Mouse (Mus musculus): ENCODE measurements around the gene Dusp6.

Dusp6 gene

DNA sequence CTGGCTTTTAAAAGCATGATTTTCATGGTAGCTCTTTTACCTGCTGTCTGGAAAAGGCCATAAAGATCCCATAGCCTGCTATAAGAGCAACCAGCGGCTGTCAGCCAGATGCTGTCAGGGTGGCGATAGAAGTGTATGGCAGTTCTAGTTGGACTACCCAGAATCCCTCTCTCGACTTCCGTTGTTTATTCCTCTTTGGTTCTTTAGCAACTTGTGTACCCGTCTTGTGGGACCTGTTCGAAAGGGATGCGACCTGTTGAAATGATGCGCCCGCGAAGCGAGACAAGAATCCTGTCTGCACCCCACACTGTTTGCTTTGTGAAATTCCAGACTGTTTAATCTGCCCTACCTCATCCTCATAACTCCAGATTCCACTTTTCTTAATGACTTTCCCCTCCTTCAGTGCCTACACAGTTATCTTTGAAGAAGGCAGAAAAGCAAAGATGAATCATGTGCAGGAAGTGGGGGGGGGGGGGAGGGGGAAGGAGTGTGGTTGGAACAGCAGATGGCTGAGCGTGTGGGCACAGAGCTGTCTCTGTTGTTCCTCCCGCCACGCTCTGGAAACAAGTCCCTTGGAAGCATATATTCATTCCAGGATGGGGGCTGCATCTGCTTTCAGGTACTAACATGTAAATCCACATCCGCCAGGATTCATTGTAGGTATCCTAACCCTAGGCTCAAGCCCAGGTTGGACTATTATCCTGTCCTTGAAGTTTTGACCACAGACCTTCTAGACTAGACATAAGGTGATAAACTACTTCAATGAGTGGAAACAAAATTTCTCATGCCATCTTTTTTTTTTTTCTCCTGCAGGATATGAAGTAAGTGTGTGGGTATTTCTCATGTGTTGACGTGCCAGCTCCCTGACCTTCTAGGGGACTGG lies 21.0 kb upstream of the Dusp6 start:
- TF ChIP-seq GATA4 (IDR thresholded peaks at IDR 0.05; ENCODE audit: insufficient replicate concordance, low read length): no peak

DNA sequence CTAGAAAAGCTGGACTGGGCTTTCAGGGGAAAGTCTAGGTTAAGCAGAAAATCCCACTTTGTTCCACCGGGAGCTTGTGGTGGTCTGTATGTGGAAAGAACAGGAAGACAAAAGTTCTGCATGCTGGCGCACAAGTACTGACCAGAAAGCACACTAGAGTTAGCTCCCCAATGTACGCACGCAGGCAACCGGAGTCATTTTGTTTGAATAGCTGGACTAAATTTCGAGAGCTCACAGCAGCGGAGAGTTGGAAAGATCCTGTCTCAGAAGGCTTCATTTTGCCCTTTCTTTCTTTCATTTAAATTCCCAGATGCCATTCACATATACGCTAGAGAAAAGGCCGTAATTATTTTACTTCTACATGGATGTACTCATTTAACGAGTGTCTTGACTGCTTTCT lies 20.3 kb upstream of the Dusp6 start:
- no peak for TF ChIP-seq GATA4 (IDR thresholded peaks at IDR 0.05; ENCODE audit: insufficient replicate concordance, low read length)

GRCm38 (mm10) chr10:99243907-99244489 lies 19.0 kb upstream of the Dusp6 start:
- no peak for TF ChIP-seq GATA4 (IDR thresholded peaks at IDR 0.05; ENCODE audit: insufficient replicate concordance, low read length)

- no peak for TF ChIP-seq GATA4 (IDR thresholded peaks at IDR 0.05; ENCODE audit: insufficient replicate concordance, low read length)
Observed at GRCm38 (mm10) chr10:99244655-99245260, 18.3 kb upstream of the Dusp6 start.

DNA sequence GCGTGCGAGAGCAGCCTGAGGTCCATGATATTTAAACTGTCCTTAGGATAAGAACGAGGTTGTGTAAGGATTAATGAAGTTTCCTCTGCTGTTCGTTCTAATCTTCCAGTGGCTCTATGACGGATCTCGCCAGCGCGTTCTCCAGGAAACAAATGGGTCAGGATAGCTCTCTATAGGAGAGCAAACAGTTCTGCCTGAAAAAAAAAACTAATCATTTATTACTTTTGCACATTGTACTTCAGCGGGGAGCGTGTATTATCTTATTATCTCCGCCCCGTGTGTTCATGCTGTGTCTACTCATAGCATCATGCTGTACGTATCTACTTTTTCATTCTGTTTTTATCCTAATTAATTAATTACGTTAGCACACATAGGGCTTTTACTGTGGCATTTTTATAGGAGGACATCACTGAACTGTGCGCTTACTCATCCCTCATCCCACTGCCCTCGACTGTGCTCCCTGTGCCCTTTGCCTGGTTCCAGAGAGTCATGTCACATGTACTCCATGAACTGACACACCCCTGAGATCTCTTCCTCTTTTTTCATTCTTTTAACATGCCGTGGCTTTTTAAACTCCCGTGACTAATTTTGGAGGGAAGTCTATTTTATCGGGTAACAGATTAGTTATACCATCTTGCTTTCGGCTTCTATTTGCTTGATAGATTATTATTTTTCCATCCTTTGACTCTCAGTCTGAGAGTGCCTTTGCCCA lies 16.1 kb upstream of the Dusp6 start:
- TF ChIP-seq GATA4 (IDR thresholded peaks at IDR 0.05; ENCODE audit: insufficient replicate concordance, low read length): no peak

GRCm38 (mm10) chr10:99250874-99251281 lies 12.2 kb upstream of the Dusp6 start:
- TF ChIP-seq GATA4 (IDR thresholded peaks at IDR 0.05; ENCODE audit: insufficient replicate concordance, low read length): no peak

DNA sequence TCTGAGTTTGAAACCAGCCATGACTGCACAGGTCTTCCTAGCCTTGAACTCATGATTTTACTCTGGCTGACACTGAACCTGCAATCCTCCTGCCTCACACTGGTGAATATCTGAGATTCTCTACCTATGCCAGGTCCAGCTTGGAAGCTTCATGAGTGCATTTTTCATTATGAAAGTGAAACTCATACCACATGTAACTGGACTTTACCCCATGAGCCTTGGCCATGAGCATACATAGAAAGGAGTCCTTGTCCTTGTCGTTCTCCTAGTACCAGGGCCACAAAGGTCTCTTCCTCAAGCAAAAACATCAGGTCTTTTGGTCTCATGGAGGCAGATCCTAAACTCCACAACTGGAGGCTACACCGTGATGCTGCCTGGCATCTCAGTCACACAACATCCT lies 9.6 kb upstream of the Dusp6 start:
- TF ChIP-seq GATA4 (IDR thresholded peaks at IDR 0.05; ENCODE audit: insufficient replicate concordance, low read length): no peak

DNA sequence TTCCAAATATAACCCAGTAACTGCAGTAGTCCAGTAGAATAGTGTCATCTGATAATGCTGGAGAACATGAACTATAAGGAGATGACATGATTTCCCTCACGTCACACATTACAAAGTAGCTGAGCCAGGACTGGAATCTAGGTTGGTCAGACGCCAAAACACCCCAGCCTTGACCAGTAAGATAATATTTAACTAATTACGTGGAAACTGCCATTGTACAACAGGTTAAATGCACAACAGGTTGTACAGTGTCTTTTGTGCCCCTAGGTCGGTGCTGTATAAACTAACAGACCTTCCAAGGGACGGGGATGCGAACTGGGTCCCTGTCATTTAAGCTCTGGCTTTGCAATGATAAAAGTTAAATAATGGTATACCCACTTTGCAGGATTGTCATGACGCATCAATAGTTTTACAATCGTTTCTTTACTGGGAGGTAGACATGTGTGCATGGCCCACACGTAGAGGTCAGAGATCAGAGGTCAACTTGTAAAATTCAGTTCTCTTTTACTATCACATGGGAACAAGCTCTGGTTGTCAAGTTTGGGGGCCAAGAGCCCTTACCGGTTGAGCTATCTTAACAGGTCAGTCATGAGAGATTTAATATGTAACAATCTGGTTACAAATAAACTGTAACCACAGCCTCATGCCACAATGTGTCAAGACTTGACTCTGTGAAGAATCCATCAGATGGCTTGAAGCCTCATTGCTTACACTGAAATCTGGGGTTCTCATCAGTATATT lies 7.0 kb upstream of the Dusp6 start:
- TF ChIP-seq GATA4 (IDR thresholded peaks at IDR 0.05; ENCODE audit: insufficient replicate concordance, low read length): no peak

GRCm38 (mm10) chr10:99257531-99257930 lies 5.5 kb upstream of the Dusp6 start:
- TF ChIP-seq GATA4 (IDR thresholded peaks at IDR 0.05; ENCODE audit: insufficient replicate concordance, low read length): no peak

DNA sequence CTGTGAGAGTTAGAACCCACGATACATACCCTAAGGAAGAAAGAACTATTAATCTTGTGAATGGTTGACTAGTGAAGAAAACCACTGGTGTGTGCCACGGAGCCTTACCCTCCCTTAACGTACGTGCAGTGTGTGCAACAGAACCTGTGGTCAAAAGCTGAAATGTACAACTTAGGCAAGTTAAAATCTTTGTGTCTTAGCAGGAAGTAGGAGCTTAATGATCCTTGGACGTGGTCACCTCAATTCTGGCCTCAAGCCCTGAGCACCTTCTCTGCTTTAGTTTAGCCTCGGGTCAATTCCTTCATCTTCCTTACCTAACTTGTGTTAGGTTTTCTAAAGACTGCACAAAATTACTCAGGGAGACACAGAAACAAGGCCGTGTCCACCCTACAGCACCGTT lies 3.2 kb upstream of the Dusp6 start:
- TF ChIP-seq GATA4 (IDR thresholded peaks at IDR 0.05; ENCODE audit: insufficient replicate concordance, low read length): no peak

DNA sequence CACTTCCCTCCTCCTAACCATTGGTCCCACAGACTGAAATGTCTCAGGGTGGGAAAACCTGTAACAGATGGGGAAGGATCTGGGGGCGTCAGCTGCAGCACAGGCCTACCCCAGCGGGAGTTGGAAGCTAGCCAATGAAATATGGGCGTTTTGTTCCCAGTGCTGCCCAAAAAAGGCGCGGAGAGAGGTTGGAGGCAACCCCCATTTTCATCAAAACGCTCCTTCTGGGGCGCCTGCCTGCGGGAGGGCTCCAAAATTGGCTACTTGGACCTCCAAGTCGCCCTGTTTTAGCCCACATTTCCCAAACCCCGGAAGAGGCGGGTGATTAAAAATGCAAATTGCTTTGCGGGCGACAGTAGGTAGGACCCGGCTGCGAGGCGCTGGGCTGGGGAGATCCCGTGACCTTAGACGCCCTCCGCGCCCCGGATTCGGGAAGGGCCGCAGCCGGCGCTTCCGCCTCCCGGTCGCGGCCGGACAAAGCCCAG lies 1.8 kb upstream of the Dusp6 start:
- no peak for TF ChIP-seq GATA4 (IDR thresholded peaks at IDR 0.05; ENCODE audit: insufficient replicate concordance, low read length)

- TF ChIP-seq GATA4 (IDR thresholded peaks at IDR 0.05; ENCODE audit: insufficient replicate concordance, low read length): peak; percentile 77; the same call in 1 of the 2 replicates
Observed at GRCm38 (mm10) chr10:99261636-99262318, 1.3 kb upstream of the Dusp6 start.

- no peak for TF ChIP-seq GATA4 (IDR thresholded peaks at IDR 0.05; ENCODE audit: insufficient replicate concordance, low read length)
Observed at GRCm38 (mm10) chr10:99262319-99262866, 638 bp upstream of the Dusp6 start.
